Mouse (Mus musculus): ENCODE measurements around the gene Sp8.

- TF ChIP-seq ZC3H11A (IDR thresholded peaks at IDR 0.05; ENCODE audit: borderline replicate concordance, low read depth, low read length) (no peak), CHD2 (IDR thresholded peaks at IDR 0.05; ENCODE audit: low read depth, low read length) (no peak), ZNF384 (IDR thresholded peaks at IDR 0.05; ENCODE audit: low read depth, low read length) (no peak), HCFC1 (IDR thresholded peaks at IDR 0.05; ENCODE audit: borderline replicate concordance, insufficient read depth, low read length) (no peak)
Measured at GRCm38 (mm10) chr12:118837361-118837760, 8.8 kb upstream of the Sp8 start.

Data from ES-E14 (cell line).